Mouse (Mus musculus): ENCODE results near the gene Znrd1as.

- TF ChIP-seq CTCF (conservative IDR thresholded peaks at IDR 0.05; ENCODE audit: low read length) (no peak), NANOG (IDR thresholded peaks at IDR 0.05; ENCODE audit: borderline replicate concordance, low read length) (no peak), POU5F1 (IDR thresholded peaks at IDR 0.05; ENCODE audit: borderline replicate concordance, low read length) (no peak)
These were observed 31.0 kb downstream of the Znrd1as start, which contains the start of gene H2-M5 for GRCm38 (mm10) chr17:36989437-36989836.

All from E14TG2a.4 (cell line).